Mouse (Mus musculus): ENCODE data around the gene H2-T23. TPM values are rescaled to one million over a fixed set of nuclear protein-coding genes. Genes with fewer than 3 reads are reported as not detected.

H2-T23 gene
- polyA plus RNA-seq, 1 experiment from 2014 or later: 35.9 TPM

DNA sequence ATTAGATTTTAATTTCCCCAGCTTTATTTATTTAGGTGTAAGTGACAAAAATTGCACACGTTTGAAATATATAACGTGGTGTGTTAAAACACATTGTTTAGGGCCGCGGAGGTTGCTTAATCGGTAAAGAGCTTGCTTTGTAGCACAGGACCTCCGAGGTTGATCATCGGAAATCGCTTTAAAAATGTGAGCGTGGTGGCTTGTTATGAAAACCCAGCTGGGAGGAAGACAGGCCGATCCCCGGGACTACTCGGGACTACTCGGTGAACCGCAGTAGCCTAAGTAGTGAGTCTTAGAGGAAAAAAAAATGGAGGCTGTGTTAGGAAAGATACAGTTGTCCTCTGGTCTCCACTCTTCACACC, 37.8 kb downstream of the H2-T23 start:
- H3K9me3 ChIP-seq (ENCODE audit: control insufficient read depth, low read length): no peaks in the 10 kb centered on the region
- H3K9ac ChIP-seq (ENCODE audit: low read length): peak overlapping the region; percentile 38
- 6% methylated on average over 14 of the region's 14 CpGs for WGBS
- no peaks in the 10 kb centered on the region for H3K36me3 ChIP-seq (ENCODE audit: control insufficient read depth, insufficient read depth, low read length)
- H3K27ac ChIP-seq (replicated peaks): no peak overlapping the region; the same call in 1 of the 2 replicates
- TF ChIP-seq EP300 (optimal IDR thresholded peaks at IDR 0.05) (no peak), CTCF (IDR thresholded peaks at IDR 0.05; ENCODE audit: low read depth) (no peak)
- H3K4me1 ChIP-seq (replicated peaks; ENCODE audit: control insufficient read depth, insufficient read depth): 0 out of 2 replicates have a peak, but pooled peaks cover 2% of the 10 kb centered on the region
- ATAC-seq (ENCODE audit: low FRiP score, low TSS enrichment) (no peak), DNase-seq (ENCODE audit: low spot score) (no peak)
- peak overlapping the region; percentile 70 for H3K4me2 ChIP-seq (replicated peaks; ENCODE audit: low read depth)
- peak overlapping the region; percentile 42 for H3K4me3 ChIP-seq (ENCODE audit: low read depth, low read length)
- no peaks in the 10 kb centered on the region for H3K27me3 ChIP-seq (ENCODE audit: control insufficient read depth, insufficient read depth, low read length)

DNA sequence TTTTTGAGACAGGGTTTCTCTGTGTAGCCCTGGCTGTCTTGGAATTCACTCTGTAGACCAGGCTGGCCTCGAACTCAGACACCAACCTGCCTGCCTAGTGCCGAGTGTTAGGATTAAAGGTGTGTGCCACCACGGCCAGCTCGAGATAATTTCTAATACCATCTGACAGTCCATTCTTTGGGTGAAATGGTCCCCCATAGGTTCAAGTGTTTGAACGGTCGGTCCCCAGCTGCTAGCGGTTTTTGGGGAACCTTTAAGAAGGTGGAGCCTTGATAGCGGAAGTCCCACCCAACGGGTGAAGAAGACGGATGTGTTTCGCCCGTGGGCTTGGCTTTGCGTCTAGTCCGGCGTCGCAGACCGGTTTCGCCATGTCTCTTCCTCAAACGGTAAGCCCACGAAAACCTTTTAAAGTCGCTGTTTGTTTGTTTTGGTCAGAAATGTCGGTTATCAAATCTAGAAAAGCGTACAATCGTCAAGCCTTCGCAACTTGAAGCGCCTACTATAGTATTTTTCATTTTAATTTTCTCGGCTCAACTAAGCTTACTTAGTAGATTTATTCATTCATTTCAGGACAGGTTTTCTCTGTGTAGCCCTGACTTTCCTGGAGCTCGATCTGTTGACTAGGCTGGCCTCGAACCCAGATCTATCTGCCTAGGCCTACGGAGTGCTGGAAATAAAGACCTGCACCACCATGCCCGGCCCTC, 38.3 kb downstream of the H2-T23 start:
- Histone ChIP-seq H3K9me3 (ENCODE audit: control insufficient read depth, low read length) (no peaks in the 10 kb centered on the region), H3K27ac (replicated peaks) (peak overlapping the region; percentile 0; the same call in 1 of the 2 replicates), H3K4me3 (ENCODE audit: low read depth, low read length) (peak overlapping the region; percentile 42), H3K4me2 (replicated peaks; ENCODE audit: low read depth) (peak overlapping the region; percentile 70), H3K9ac (ENCODE audit: low read length) (peak overlapping the region; percentile 38), H3K36me3 (ENCODE audit: control insufficient read depth, insufficient read depth, low read length) (no peaks in the 10 kb centered on the region; the same call in 1 of the 2 replicates), H3K4me1 (replicated peaks; ENCODE audit: control insufficient read depth, insufficient read depth) (0 out of 2 replicates have a peak, but pooled peaks cover 2% of the 10 kb centered on the region), H3K27me3 (ENCODE audit: control insufficient read depth, insufficient read depth, low read length) (no peaks in the 10 kb centered on the region)
- TF ChIP-seq CTCF (IDR thresholded peaks at IDR 0.05; ENCODE audit: low read depth) (no peak), EP300 (optimal IDR thresholded peaks at IDR 0.05) (no peak)
- WGBS: 4% methylated on average over 31 of the region's 31 CpGs
- peak; percentile 81 for DNase-seq (ENCODE audit: low spot score)
- peak; percentile 69 for ATAC-seq (ENCODE audit: low FRiP score, low TSS enrichment)

DNA sequence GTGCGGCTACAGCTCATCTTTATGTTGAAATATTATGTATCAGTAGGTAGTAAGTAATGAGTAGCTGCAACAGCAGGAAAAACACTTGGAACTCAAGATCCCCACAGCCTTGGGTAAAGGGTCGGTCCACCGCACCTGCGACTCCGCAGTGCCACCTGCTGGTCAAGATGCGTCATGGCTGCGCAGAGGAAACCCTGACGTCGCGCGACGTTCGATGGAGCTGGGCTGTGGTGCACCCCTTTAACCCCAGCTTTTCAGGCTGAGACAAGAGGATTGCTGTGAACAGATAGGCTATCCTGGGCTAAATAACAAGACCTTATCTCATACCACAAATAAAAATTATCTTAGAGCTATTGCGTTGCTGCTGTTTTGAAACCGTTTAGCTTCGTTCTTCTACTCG, 39.0 kb downstream of the H2-T23 start:
- Histone ChIP-seq H3K27ac (replicated peaks) (no peak overlapping the region), H3K27me3 (ENCODE audit: control insufficient read depth, insufficient read depth, low read length) (no peaks in the 10 kb centered on the region), H3K9me3 (ENCODE audit: control insufficient read depth, low read length) (no peaks in the 10 kb centered on the region), H3K4me1 (replicated peaks; ENCODE audit: control insufficient read depth, insufficient read depth) (0 out of 2 replicates have a peak, but pooled peaks cover 2% of the 10 kb centered on the region), H3K9ac (ENCODE audit: low read length) (no peak overlapping the region), H3K4me2 (replicated peaks; ENCODE audit: low read depth) (no peak overlapping the region), H3K4me3 (ENCODE audit: low read depth, low read length) (no peak overlapping the region), H3K36me3 (ENCODE audit: control insufficient read depth, insufficient read depth, low read length) (no peaks in the 10 kb centered on the region; the same call in 1 of the 2 replicates)
- peak; percentile 73 for ATAC-seq (ENCODE audit: low FRiP score, low TSS enrichment)
- peak; percentile 89 for DNase-seq (ENCODE audit: low spot score)
- 5% methylated on average over 17 of the region's 17 CpGs for WGBS
- TF ChIP-seq CTCF (IDR thresholded peaks at IDR 0.05; ENCODE audit: low read depth): peak; percentile 99
- no peak for TF ChIP-seq EP300 (optimal IDR thresholded peaks at IDR 0.05)

DNA sequence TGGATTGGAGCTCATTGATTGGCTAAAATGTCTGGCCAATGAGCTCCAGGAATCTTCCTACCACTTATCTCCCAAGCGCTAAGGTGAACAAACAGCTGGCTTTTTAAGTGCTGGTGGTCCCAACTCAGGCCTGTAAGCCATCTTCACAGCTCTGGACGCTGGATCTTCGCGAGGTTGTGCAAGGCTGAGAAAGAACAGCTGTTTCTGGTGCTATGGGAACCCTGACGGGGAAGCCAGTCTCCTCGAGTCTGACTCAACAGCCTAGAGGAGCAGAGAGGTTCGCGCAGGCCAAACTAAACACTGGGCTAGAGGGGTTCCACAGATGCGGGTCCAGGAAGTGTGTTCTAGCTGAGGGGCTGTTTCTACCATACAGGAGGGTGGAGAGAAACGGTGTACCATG, 40.9 kb downstream of the H2-T23 start:
- H3K36me3 ChIP-seq (ENCODE audit: control insufficient read depth, insufficient read depth, low read length): peaks cover 3% of the 10 kb centered on the region
- H3K27me3 ChIP-seq (ENCODE audit: control insufficient read depth, insufficient read depth, low read length): no peaks in the 10 kb centered on the region
- no peak overlapping the region for H3K9ac ChIP-seq (ENCODE audit: low read length)
- TF ChIP-seq EP300 (optimal IDR thresholded peaks at IDR 0.05): no peak
- no peak for TF ChIP-seq CTCF (IDR thresholded peaks at IDR 0.05; ENCODE audit: low read depth)
- WGBS: 26% methylated on average over 10 of the region's 10 CpGs
- no peak overlapping the region for H3K4me2 ChIP-seq (replicated peaks; ENCODE audit: low read depth)
- ATAC-seq (ENCODE audit: low FRiP score, low TSS enrichment) (peak; percentile 18; the same call in 1 of the 2 replicates), DNase-seq (ENCODE audit: low spot score) (peak; percentile 38)
- H3K4me3 ChIP-seq (ENCODE audit: low read depth, low read length): no peak overlapping the region
- no peaks in the 10 kb centered on the region for H3K9me3 ChIP-seq (ENCODE audit: control insufficient read depth, low read length)
- peak overlapping the region; percentile 56; the same call in 1 of the 2 replicates for H3K27ac ChIP-seq (replicated peaks)
- H3K4me1 ChIP-seq (replicated peaks; ENCODE audit: control insufficient read depth, insufficient read depth): 0 out of 2 replicates have a peak, but pooled peaks cover 2% of the 10 kb centered on the region

DNA sequence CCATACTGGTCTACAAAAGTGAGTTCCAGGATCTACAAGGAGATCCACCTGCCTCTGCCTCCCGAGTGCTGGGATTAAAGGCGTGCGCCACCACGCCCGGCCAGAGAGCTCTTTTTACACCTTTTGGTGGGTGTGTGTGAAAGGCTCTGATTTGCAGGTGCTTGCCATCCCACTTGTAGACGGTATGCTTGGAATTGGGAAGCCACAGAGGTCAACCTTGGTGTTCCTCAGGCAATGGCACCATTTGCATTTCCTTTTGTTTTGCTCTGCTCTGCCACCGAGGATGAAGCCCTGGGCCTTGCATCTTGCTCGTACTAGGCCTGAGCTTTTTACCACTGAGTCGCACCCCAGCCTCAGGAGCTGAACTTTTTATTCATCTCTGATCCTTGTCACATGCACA, 50.9 kb downstream of the H2-T23 start:
- ATAC-seq (ENCODE audit: low FRiP score, low TSS enrichment) (no peak), DNase-seq (ENCODE audit: low spot score) (no peak)
- WGBS: 88% methylated on average over 9 of the region's 9 CpGs
- H3K36me3 ChIP-seq (ENCODE audit: control insufficient read depth, insufficient read depth, low read length): peaks cover 16% of the 10 kb centered on the region
- TF ChIP-seq CTCF (IDR thresholded peaks at IDR 0.05; ENCODE audit: low read depth) (no peak), EP300 (optimal IDR thresholded peaks at IDR 0.05) (no peak)
- H3K4me2 ChIP-seq (replicated peaks; ENCODE audit: low read depth): no peak overlapping the region
- H3K4me3 ChIP-seq (ENCODE audit: low read depth, low read length): no peak overlapping the region
- H3K9ac ChIP-seq (ENCODE audit: low read length): no peak overlapping the region
- peaks cover 3% of the 10 kb centered on the region; the same call in 1 of the 2 replicates for H3K4me1 ChIP-seq (replicated peaks; ENCODE audit: control insufficient read depth, insufficient read depth)
- H3K9me3 ChIP-seq (ENCODE audit: control insufficient read depth, low read length): no peaks in the 10 kb centered on the region
- no peak overlapping the region for H3K27ac ChIP-seq (replicated peaks)
- H3K27me3 ChIP-seq (ENCODE audit: control insufficient read depth, insufficient read depth, low read length): no peaks in the 10 kb centered on the region

DNA sequence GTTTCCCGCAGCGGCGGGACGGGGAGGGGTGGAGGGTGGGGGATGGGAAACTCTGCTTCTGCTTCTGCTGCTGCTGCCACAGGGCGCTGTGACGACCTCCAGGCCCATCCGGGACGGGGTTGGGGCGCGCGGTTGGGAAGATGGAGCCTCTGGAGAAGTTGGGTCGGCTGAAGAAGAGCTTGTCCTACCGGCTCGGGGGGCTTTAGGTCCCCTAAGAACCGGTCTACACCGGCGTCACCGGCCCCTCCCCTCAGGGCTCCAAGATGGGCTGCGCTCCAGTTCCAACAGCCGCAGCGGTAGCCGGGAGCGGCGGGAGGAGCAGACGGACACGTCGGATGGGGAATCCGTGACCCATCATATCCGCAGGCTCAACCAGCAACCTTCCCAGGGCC, 52.3 kb downstream of the H2-T23 start:
- ATAC-seq (ENCODE audit: low FRiP score, low TSS enrichment) (peak; percentile 16; the same call in 1 of the 2 replicates), DNase-seq (ENCODE audit: low spot score) (peak; percentile 64)
- Histone ChIP-seq H3K27ac (replicated peaks) (peak overlapping the region; percentile 96), H3K9ac (ENCODE audit: low read length) (peak overlapping the region; percentile 81), H3K36me3 (ENCODE audit: control insufficient read depth, insufficient read depth, low read length) (peaks cover 16% of the 10 kb centered on the region), H3K27me3 (ENCODE audit: control insufficient read depth, insufficient read depth, low read length) (no peaks in the 10 kb centered on the region), H3K9me3 (ENCODE audit: control insufficient read depth, low read length) (no peaks in the 10 kb centered on the region), H3K4me2 (replicated peaks; ENCODE audit: low read depth) (peak overlapping the region; percentile 82), H3K4me3 (ENCODE audit: low read depth, low read length) (peak overlapping the region; percentile 86), H3K4me1 (replicated peaks; ENCODE audit: control insufficient read depth, insufficient read depth) (peaks cover 3% of the 10 kb centered on the region; the same call in 1 of the 2 replicates)
- TF ChIP-seq CTCF (IDR thresholded peaks at IDR 0.05; ENCODE audit: low read depth): no peak
- WGBS: 0% methylated on average over 26 of the region's 29 CpGs

Other genes with a start within 250 kb of the H2-T23 start
- 74.8 and 79.5 TPM in 2 replicates for gene Ier3, start 211.2 kb downstream of the H2-T23 start, polyA plus RNA-seq (2015; fragmentation: Nextera tagmentation; extraction: Ambion mirVana)
- 41.0 and 43.5 TPM in 2 replicates for gene Flot1, start 209.6 kb downstream of the H2-T23 start, polyA plus RNA-seq (2015; fragmentation: Nextera tagmentation; extraction: Ambion mirVana)
- gene Tubb5, start 194.5 kb downstream of the H2-T23 start, polyA plus RNA-seq (2015; fragmentation: Nextera tagmentation; extraction: Ambion mirVana): 251 and 296 TPM in 2 replicates
- 2.1 and 2.2 TPM in 2 replicates for gene Mdc1, start 191.3 kb downstream of the H2-T23 start, polyA plus RNA-seq (2015; fragmentation: Nextera tagmentation; extraction: Ambion mirVana)
- 27.3 and 27.4 TPM in 2 replicates for gene Nrm, start 171.5 kb downstream of the H2-T23 start, polyA plus RNA-seq (2015; fragmentation: Nextera tagmentation; extraction: Ambion mirVana)
- 15.3 and 16.6 TPM in 2 replicates for gene Ppp1r18, start 167.3 kb downstream of the H2-T23 start, polyA plus RNA-seq (2015; fragmentation: Nextera tagmentation; extraction: Ambion mirVana)
- gene Dhx16, start 153.0 kb downstream of the H2-T23 start, polyA plus RNA-seq (2015; fragmentation: Nextera tagmentation; extraction: Ambion mirVana): 14.2 and 19.3 TPM in 2 replicates
- 20.5 and 21.7 TPM in 2 replicates for gene 2310061I04Rik, start 135.4 kb downstream of the H2-T23 start, polyA plus RNA-seq (2015; fragmentation: Nextera tagmentation; extraction: Ambion mirVana)
- 12.7 and 14.5 TPM in 2 replicates for gene Atat1, start 122.8 kb downstream of the H2-T23 start, polyA plus RNA-seq (2015; fragmentation: Nextera tagmentation; extraction: Ambion mirVana)
- gene Mrps18b, start 116.5 kb downstream of the H2-T23 start, polyA plus RNA-seq (2015; fragmentation: Nextera tagmentation; extraction: Ambion mirVana): 80.0 and 83.4 TPM in 2 replicates
- gene Ppp1r10, start 116.4 kb downstream of the H2-T23 start, polyA plus RNA-seq (2015; fragmentation: Nextera tagmentation; extraction: Ambion mirVana): 13.9 and 17.4 TPM in 2 replicates
- 54.8 and 71.5 TPM in 2 replicates for gene Abcf1, start 63.1 kb downstream of the H2-T23 start, polyA plus RNA-seq (2015; fragmentation: Nextera tagmentation; extraction: Ambion mirVana)
- 24.6 and 25.1 TPM in 2 replicates for gene Gnl1, start 53.0 kb downstream of the H2-T23 start, polyA plus RNA-seq (2015; fragmentation: Nextera tagmentation; extraction: Ambion mirVana)
- 10.8 and 10.9 TPM in 2 replicates for gene Prr3, start 52.6 kb downstream of the H2-T23 start, polyA plus RNA-seq (2015; fragmentation: Nextera tagmentation; extraction: Ambion mirVana)
- gene H2-T24, start 12.3 kb downstream of the H2-T23 start, polyA plus RNA-seq (2015; fragmentation: Nextera tagmentation; extraction: Ambion mirVana): 1.0 and 1.1 TPM in 2 replicates
- gene H2-T22, start 9.9 kb upstream of the H2-T23 start, polyA plus RNA-seq (2015; fragmentation: Nextera tagmentation; extraction: Ambion mirVana): 18.9 and 21.0 TPM in 2 replicates
- not detected in 2 replicates for gene Gm6034, start 10.1 kb upstream of the H2-T23 start, polyA plus RNA-seq (2015; fragmentation: Nextera tagmentation; extraction: Ambion mirVana)
- gene Gm11127, start 25.5 kb upstream of the H2-T23 start, polyA plus RNA-seq (2015; fragmentation: Nextera tagmentation; extraction: Ambion mirVana): 0.08 and 0.10 TPM in 2 replicates
- gene Gm19684, start 88.8 kb upstream of the H2-T23 start, polyA plus RNA-seq (2015; fragmentation: Nextera tagmentation; extraction: Ambion mirVana): not detected in 2 replicates
- gene Gm7030, start 96.6 kb upstream of the H2-T23 start, polyA plus RNA-seq (2015; fragmentation: Nextera tagmentation; extraction: Ambion mirVana): not detected in 2 replicates
- gene Gm8909, start 135.7 kb upstream of the H2-T23 start, polyA plus RNA-seq (2015; fragmentation: Nextera tagmentation; extraction: Ambion mirVana): 0.16 and 0.22 TPM in 2 replicates
- 0.04 TPM in 1 of 2 replicates, not detected in the other for gene H2-T3, start 157.4 kb upstream of the H2-T23 start, polyA plus RNA-seq (2015; fragmentation: Nextera tagmentation; extraction: Ambion mirVana)
- 126 TPM in 2 replicates for gene Rpp21, start 225.2 kb upstream of the H2-T23 start, polyA plus RNA-seq (2015; fragmentation: Nextera tagmentation; extraction: Ambion mirVana)
- 6.2 and 6.5 TPM in 2 replicates for gene Trim39, start 239.4 kb upstream of the H2-T23 start, polyA plus RNA-seq (2015; fragmentation: Nextera tagmentation; extraction: Ambion mirVana)

Data from stomach, postnatal 0 days (tissue).